Mouse (Mus musculus) gonadal fat pad, adult 2 months (tissue): ENCODE results near the gene Sycn. TPM values are rescaled to one million over a fixed set of nuclear protein-coding genes. Genes with fewer than 3 reads are reported as not detected.

Source experiments
- DNase-seq: peaks from one replicate; pipeline ENCODE4 v3.0.0-alpha.2; 2012; ENCODE audit warnings: low read depth
- polyA plus RNA-seq: library from polyadenylated mRNA; depleted of rRNA; stranded (reverse); fragments of >200 nt; gene quantifications from 2 replicates; pipeline ENCODE4 v1.2.3, GENCODE M21; 2012

Gene Sycn
- polyA plus RNA-seq, 1 experiment, result 6.9 TPM

DNA sequence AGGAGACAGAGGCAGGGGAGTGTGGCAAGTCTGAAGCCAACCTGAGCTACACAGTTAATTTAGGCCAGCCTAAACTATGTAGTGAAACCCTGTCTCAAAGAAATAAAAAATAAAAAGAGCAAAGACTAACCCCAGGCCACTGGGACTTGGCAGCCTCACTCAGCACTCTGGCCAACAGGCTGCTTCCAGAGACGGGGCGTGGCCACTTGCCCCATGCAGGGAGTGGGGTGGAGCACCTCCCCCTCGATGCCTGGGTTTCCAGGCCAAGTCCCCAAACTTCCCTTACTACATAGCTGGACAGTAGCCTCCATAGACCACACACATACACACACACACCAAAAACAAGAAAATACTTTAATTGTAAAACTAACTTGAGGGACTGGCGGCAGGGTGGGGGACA, 17.8 kb downstream of the Sycn start:
- DNase-seq, result no peak

DNA sequence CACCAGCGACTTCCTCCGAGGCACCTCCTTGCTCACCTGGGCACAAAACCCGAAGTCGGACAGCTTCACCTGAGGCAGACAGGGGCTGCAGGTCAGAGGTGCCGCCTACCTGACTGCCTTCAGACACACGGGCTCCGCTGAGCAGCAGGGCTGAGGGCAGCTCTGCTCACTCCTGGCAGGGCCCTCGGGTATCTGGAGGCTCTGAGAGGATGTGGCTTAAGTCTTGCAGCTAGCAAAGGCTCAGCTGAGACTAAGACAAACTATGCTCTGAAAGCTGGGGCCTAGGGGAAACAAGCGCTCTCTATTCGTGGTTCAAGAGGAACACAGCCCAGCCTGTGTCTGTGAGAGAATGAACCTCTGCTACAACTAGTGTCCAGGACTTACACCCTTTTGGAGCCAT, 20.2 kb downstream of the Sycn start:
- DNase-seq, result no peak

- no peak for DNase-seq
Observed at GRCm38 (mm10) chr7:28561967-28562366, 21.3 kb downstream of the Sycn start.

DNA sequence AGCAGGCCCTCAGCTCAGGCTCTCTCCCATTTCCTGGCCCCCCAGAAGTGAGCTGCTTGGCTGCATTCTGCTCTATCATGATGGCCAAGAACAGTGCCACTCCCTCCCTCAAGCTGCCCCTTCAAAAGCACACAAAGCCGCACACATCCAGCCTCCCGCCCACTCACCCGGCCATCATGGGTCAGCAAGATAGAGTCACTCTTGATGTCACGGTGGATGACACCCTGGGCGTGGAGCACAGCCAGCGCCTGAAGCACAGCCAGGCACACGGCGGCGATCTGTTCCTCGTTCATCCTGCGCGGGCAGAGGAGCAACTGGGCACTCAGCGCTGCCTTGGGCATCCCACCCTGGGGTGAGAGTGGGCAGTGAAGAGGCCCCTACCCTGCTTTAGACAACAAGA, 21.7 kb downstream of the Sycn start:
- no peak for DNase-seq

DNA sequence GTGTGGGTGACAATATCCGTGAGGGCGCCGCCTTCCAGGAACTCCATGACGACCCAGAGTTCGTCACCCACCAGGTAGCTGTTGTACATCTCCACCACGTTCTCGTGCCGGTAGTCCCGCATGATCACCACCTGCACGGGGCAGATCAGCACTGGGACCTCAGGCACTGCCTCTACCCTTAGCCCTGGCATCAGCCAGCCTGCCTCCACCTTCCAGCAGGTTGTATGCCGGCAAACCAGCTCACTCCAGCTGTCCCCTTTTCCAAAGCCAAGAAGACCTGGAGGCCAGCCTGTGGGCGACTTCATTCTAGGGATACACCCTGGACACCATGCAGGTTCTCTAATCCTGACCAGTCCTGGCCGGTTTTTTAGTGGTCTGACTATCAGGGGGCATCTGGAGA, 22.3 kb downstream of the Sycn start:
- no peak for DNase-seq

- DNase-seq, result no peak
Observed at GRCm38 (mm10) chr7:28565407-28565806, 24.7 kb downstream of the Sycn start.

GRCm38 (mm10) chr7:28567539-28567938, 26.9 kb downstream of the Sycn start:
- DNase-seq, result no peak

- DNase-seq, result no peak
Observed at GRCm38 (mm10) chr7:28568253-28568652, 27.6 kb downstream of the Sycn start.

DNA sequence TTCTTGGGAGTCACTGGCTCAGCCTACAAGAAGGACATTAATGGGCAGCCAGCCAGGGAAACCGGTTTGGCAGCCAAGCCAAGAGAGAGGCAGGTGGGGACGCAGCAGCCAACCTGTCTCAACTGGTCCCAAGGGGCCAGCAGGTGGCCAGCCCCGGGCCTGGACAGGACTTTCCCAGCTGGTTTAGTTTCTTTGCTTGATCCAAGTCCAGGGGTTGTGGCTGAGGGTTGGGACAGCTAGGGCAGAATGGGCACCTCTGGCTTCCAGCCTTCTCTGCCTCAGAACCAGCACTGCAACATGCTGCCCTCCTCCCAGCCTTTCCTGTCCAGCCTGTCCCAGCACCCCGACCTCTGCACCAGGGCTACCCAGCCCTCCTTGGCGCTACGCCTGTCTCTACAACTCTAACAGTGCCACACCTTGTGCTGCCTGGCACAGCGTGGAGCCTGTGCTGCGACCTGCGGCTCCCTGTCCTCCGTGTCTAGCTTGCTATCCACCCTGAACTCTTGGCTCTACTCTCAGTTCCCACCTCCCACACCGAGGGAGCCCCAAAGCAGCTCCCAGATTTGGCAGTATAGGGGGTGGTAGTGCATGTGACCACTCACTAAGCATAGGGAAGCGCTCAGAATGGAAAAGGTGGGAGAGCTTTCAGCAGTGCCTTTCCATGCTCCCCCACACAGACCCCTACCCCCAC, 29.8 kb downstream of the Sycn start:
- DNase-seq, result peak; percentile 87

DNA sequence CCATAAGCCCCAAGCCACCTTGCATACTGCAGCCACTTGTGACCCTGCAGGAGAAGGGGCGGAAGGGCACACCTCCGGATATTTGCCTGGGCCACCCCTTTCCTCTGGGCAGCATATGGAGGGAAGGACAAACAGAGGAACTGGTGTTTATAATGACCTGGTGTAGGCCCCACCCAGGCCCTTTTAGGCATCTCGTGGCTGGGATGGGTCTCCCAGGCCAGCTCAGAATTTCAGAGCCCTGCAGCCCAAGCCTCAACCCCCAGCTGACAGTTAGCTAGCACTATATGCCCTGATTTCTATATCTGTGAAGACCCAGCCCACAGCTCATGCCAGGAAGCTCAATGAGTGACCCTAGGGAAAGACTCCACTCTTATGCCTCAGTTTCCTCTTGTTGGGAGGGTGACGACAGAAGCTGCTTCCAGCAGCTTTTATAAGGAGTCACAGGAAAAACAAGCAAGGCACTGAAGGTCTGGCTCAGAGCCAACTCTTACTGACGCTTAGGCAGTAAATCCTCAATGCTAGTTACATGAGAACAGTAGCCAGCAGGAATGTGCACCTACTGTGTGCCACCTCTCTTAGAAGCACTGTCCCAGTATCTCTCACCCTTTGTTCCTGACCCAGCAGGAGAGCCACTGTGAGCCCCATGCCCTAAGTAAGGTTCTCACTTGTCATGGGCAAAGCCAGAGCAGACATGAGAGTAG, 30.4 kb downstream of the Sycn start:
- DNase-seq, result no peak

DNA sequence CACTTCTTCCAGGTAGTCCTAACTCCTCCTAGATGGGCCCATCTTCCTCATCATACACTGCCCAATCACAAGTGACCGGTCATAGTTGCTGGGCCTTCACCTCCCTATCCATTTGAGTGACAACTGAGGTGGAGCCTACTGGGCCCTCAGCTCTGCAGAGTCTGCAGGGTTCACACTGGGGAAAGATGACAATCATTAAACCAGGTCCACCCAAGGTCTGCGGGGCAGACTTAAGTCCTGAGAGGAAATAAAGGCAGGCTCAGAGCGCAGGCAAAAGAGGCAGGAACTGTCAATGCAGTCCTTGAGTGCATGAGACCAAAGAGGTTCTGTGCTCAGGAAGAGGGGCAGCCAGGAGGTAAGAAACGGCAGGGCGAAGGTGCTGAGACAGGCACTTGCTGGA, 32.0 kb downstream of the Sycn start:
- DNase-seq, result no peak

DNA sequence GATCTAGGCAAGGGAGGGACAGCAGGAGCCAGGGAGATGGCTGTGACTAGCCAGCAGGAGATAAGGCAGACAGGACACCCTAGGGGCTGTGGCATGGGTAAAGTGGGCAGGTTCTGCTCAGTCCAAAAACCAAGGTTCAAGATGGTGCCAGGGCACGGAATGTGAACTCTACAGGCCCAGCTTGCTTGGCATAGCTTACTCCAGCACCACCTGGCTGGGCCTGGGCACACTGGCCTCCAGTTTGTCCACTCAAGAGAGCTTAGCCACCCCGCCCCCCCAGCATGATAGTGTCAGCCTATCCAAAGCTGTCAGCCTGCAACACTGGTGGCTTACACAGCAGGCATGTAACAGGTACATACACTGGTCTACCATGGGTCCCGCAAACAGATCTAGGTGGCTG, 32.6 kb downstream of the Sycn start:
- DNase-seq, result no peak

DNA sequence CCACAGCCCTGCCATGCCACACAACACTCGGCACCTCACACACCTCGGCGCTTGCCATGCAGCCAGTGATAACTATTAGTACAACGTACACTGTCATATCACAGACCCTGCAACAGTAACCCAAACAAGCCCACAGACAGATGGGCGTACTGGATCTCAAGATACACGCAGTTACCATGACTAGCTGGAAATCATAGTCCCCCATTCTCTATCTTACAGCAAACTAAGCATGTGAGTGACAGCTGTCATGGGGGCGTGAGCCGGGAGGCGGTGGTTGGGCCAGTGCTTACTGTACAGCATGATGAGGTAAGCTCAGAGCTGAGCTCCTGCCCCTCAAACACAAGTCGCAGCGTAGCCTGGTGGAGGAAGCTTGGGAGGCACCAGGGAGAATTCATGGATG, 34.9 kb downstream of the Sycn start:
- DNase-seq, result no peak

DNA sequence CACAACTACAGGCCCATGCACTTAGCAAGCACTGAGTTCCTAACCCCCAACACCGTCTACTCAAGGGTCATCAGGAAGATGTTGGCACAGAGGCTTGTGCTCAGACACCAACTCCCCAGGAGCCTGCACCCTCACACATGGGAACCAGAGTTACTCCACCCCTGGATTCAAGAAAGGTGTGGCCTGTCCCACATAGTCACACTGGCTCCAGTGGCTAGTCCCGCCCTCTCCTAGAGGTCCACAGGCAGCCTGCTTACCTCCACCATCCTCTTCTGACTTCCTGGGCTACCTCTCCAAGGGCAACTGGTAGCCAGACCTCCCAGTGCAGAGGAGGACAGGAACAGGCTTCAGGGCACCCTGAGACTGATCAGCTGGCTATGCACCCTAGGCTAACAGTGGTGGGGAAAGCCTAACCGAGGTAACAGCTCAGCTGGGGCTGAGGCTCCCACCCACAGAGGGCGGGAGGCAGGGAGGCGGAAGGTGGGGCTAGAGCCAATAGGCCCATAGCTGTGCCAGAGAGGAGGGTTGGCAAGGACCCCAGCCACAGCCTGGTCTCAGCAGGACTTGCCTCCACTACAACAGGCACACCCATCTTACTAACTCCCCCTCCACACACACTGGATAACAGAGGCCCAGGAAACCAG, 35.7 kb downstream of the Sycn start:
- DNase-seq, result no peak

DNA sequence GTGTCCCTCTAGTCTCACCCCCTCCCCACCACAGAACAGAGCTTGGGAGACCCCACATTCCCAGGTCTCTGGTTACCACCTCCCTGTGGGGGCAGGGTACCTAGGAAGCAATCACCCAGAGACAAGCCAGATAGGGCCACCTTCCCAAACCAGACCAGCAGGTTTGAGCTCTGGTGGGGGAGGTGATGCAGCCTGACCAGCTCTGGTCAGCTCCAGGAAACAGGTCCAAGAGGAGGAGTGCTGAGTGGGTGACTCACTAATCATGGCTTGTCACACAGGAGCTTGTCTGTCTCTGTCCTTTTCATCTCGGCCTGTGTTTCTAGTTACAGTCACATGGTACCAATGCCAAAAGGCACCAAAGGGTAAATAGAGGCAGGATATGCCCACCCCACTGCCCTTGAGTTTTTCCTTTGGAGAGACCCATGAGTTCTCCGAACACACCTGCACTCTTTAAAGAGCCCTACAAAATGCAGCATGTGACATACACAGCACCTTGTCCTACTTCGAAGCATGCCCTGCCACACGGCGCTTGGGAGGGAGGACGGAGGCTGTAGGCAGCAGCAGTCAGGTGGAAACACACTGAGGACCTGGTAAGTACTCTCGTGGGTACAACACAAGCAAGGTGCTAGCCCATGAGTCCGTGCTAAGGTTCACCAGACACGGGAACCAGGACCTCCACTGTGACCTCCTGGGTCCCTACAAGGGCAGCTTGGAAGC, 37.3 kb downstream of the Sycn start:
- DNase-seq, result peak; percentile 80

DNA sequence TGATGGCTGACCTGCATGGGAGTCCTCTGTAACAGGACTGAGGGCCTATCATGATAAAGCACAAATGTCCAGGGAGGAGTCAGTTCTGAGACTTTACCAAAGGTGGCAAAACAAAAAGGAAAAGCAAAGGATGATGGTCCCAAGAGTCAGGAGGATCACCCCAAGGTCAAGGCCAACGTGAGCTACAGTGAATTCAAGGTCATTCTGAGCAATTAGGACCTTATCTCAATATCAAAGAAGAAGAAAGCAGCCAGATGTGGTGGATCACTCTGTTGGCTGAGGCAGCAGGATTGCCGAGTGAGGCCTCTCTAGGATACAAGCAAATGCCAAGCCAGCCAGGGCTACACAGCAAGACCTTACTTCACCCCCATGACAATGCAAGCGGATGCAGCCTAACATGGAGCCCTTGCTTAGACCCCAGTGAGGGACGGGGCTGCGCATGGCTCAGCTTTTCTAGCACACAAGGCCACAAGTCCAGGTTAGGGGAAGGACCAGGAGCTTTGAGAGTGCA, 37.9 kb downstream of the Sycn start:
- DNase-seq, result no peak

GRCm38 (mm10) chr7:28579826-28580225, 39.1 kb downstream of the Sycn start:
- DNase-seq, result no peak

- no peak for DNase-seq
Observed at GRCm38 (mm10) chr7:28581721-28582120, 41.0 kb downstream of the Sycn start.

DNA sequence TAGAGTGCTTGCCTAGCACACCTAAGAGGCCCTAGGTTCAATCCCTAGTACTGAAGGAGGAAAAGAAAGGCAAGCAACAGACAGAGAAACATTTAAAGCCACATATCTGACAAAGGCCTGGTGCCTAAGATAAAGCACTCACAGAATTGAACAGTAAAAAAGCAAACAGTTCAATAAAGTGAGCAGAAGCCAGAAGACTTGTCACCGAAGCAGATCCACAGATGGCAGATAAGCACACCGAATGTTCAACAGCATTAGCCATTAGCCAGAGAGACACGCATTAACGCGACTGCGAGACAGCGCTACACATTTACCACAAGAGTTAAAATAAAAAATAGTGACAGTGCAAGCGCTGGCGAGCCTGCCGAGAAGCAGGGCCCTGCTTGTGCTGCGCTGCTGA, 42.2 kb downstream of the Sycn start:
- DNase-seq, result no peak

- no peak for DNase-seq
Observed at GRCm38 (mm10) chr7:28583570-28584344, 43.1 kb downstream of the Sycn start.

GRCm38 (mm10) chr7:28584468-28584867, 43.8 kb downstream of the Sycn start:
- no peak for DNase-seq

DNA sequence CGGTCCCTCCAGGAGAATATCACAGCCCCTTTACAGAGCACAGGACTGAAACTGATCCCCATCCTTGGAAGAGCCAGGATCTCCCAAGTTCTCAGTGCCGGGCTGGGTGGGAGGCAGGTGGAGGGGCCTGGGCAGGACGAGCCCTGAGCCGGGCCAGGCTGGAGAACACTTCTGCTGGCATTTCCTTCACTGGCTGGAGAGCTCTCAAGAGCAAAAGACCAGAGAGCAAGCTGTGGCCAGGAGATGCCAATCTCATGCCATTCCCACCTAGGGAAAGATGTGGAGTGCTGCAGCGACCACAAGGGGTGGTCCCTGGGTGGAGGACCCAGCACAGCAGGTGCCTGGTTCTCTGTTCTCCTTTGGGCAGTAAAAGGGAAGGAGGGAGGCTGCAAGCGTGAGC, 44.3 kb downstream of the Sycn start:
- no peak for DNase-seq
